Mouse (Mus musculus): Measurements from ENCODE around the gene Mcf2. TPM values are rescaled to one million over a fixed set of nuclear protein-coding genes. Genes with fewer than 3 reads are reported as not detected.

The Mcf2 gene
- 1 to 10 TPM; 3.5 to 4.0 TPM for total RNA-seq (2021)
- long read RNA-seq, experiment 1, partial matches to known transcripts: 0 of 2 reads
- long read RNA-seq, experiment 1, other reads (novel, unspliced or antisense): 1 of 2 reads
- long read RNA-seq, experiment 2, partial matches to known transcripts: 1 of 3 reads
- long read RNA-seq, experiment 2, other reads (novel, unspliced or antisense): 2 of 3 reads

GRCm38 (mm10) chrX:60178744-60179458 is at the start of gene Mcf2:
Mcf2 (minus strand) TSS chrX:60179089.
- DNase-seq (ENCODE audit: low spot score in 2 of 2): peak in 1 of 2 experiments; percentile 1

DNA sequence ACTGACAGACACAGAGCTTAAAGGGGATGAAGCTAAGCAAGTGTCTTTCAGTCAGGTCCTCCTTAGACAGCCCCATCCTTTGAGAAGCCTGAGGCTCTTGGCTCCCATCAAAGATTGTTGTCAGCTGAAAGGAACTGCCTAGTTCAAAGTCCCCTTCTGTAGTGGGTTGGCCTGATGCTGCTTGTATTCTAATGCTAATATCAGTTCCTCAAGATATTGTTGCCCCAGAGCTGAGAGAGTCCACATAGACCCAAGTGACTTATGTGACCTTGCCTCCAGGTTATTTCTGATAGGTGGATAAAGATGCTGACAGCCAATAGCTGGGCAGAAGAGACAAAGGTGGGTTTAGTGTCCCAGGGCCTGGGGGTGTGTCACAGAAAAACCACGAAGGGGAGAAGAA is 8.8 kb upstream of the Mcf2 start:
- no peak for DNase-seq (ENCODE audit: low spot score in 2 of 2)

- DNase-seq (ENCODE audit: low spot score in 2 of 2): no peak
Observed at GRCm38 (mm10) chrX:60182611-60183010, 3.7 kb upstream of the Mcf2 start.

DNA sequence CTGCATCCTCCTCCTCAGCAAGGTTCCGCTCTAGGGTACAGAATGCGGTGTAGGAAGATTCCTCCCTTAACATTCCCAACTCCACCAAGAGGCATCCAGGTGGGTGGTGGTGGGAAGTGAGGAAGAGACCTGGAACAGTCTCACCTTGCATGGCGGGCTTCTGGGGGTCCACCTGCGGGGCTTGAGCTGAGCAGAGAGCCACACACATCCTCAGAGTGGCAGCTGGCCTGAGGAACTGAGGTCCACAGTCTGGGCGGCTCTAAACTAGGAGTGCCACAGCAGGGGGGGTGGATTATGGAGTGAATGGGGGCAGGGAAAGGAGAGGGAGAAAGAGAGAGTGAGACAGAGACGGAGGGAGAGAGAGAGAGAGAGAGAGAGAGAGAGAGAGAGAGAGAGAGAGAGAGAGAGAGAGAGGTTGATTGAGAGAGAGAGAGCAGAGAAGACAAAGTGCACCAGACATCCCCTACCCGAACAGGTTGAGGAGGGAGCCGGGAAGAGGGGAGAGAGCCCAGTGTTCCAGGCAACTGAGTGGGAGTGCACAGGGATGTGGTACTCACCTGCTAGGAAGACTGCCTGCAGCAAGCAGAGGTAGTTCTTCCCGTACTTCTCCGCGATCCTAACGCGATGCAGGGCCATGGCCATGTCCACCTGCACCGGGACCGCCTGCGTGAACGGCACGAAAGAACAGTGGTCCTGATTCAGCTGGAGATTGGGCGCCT is 705 bp downstream of the Mcf2 start:
- peak in 1 of 2 experiments; percentile 1 for DNase-seq (ENCODE audit: low spot score in 2 of 2)

GRCm38 (mm10) chrX:60170106-60170505 is 8.8 kb downstream of the Mcf2 start:
- DNase-seq (ENCODE audit: low spot score in 2 of 2): no peak

- DNase-seq (ENCODE audit: low spot score in 2 of 2): no peak
Observed at GRCm38 (mm10) chrX:60169511-60169910, 9.4 kb downstream of the Mcf2 start.

DNA sequence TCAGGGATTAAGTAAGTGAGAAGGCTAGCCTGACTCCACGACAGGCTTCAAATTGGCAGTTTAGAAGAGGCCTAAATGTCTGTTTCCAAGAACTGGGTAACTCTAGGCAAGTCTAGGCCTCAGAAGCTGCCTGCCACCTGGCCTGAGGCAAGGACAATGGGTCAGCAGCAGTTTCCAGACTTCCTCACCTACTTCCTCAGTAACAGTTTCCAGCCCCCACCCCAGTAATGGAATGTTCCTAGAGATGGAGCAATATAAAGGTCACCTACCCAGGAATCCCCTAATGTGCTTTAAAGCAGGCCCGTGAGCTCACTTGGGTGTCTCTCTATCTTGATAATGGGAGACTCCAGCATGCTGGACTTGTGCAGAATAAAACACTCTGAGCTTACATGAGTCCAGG is 10.1 kb downstream of the Mcf2 start:
- DNase-seq (ENCODE audit: low spot score in 2 of 2): no peak

GRCm38 (mm10) chrX:60147268-60147974 is 31.5 kb downstream of the Mcf2 start:
- DNase-seq (ENCODE audit: low spot score in 2 of 2): peak; percentile 2 to 4

DNA sequence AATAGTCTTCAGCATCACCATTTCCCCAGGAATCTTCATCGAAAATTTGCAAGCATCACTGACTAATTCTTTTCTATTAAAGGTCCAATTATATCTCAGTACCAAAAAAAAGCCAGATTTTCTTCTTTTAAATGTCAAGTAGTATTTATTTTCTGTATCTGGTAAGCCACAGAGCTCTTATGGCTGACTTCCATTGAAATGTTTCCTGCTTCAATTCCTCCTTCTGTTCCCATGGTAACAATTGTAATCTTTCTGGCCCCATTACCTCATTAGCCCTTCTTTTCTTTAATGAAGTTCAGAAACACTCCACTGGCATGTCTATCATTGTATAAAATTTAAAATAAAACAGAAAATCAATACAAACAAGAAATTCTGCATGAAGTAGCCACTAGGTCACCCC is 103.5 kb downstream of the Mcf2 start:
- no peak for DNase-seq (ENCODE audit: low spot score in 2 of 2)

GRCm38 (mm10) chrX:60055185-60055584 is 123.7 kb downstream of the Mcf2 start:
- DNase-seq (ENCODE audit: low spot score in 2 of 2): no peak

DNA sequence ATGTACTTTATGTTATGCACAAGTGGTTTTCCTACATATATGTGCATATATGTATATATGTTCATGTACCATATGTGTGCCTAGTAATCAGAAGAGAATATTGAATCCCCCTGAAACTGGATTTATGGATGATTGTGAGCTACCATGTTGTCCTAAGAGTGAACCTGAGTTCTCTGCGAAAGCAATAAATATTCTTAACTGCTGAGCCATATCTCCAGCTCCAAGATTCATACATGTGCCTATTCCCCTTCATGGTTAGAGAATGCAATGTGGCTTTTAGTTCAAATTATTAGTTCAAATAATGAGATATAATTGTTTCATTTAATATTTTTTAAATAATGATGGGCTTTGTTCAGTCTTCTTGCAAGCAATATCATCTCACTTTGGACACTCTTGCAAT is 124.1 kb downstream of the Mcf2 start:
- DNase-seq (ENCODE audit: low spot score in 2 of 2): no peak

GRCm38 (mm10) chrX:60026654-60027053 is 152.2 kb downstream of the Mcf2 start:
- peak; percentile 10 to 47 for DNase-seq (ENCODE audit: low spot score in 2 of 2)

DNA sequence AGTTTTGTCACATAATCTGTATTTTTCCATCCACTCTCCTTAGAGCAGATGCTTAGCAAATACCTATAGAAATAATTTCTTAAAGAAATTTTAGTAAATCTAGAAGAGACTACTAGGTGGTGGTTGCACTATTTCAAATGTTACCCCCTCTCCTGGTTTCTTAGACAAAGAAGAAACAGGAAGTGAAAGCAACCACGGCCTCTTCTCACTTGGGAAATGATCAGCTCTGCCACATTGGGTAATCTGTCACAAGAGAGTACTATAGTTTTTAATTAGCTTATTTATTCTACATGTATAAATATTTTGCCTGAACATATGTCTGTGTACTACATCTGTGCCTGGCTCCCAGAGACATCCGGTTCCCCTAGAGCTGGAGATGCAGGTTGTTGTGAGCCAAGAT is 157.3 kb downstream of the Mcf2 start:
- no peak for DNase-seq (ENCODE audit: low spot score in 2 of 2)

- no peak for DNase-seq (ENCODE audit: low spot score in 2 of 2)
Observed at GRCm38 (mm10) chrX:60021007-60021406, 157.9 kb downstream of the Mcf2 start.

DNA sequence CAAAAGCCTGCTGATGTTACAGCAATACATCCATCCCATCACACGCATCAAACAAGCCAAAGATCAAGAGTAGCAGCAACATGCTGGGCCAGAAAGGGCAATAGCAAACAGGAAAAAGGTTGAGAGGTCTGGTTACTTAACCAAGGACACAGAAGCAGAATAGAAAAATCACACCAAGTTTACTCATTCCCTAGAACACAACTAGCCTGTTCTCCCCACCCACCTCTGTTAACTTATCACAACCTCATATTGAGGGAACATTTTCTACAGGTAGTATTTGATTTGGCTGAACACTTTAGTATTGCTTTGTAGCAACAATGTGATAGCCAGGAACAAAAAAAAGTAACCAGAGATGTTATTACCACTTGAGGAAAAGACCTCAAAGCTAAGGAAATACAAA is 164.3 kb downstream of the Mcf2 start:
- no peak for DNase-seq (ENCODE audit: low spot score in 2 of 2)

GRCm38 (mm10) chrX:60013084-60013676 is 165.7 kb downstream of the Mcf2 start:
- peak; percentile 8 to 32 for DNase-seq (ENCODE audit: low spot score in 2 of 2)

Other genes with a start within 250 kb of the Mcf2 start
- under 1 TPM; 0.26 to 0.35 TPM for gene F9, start 179.6 kb downstream of the Mcf2 start, total RNA-seq (2021)